ENCODE assay signal across 10 mouse cellular contexts in genomic region chr2:107869304-107869958, GRCm38 (mm10).
DNase-seq lines count a peak whose midpoint lies in the region; ATAC-seq lines count a peak whose summit lies in the region.
"Had no signal": no experiment of that assay in that cellular context is flagged by ENCODE, and none has a peak within 500 bp of the region (broad histone marks: within the 10 kb centered on the region; RNA-seq: fewer than 3 reads in every experiment).

No protein-coding gene starts in this region.

- H3K27ac ChIP-seq in heart, embryonic 10.5 days, result no peak overlapping the region
- H3K27ac ChIP-seq in hindbrain, embryonic 16.5 days (ENCODE audit: low read depth, low read length), result no peak overlapping the region
- H3K27ac ChIP-seq: embryonic facial prominence, embryonic 13.5 days had no signal

- no peak overlapping the region for H3K4me3 ChIP-seq in heart, embryonic 10.5 days
- H3K4me3 ChIP-seq in hindbrain, embryonic 16.5 days (ENCODE audit: low read length), result no peak overlapping the region
- H3K4me3 ChIP-seq: embryonic facial prominence, embryonic 13.5 days had no signal

- ATAC-seq in hindbrain, embryonic 16.5 days, result peak; percentile 94
- ATAC-seq in monocyte, adult 5-6 weeks (replicated peaks; ENCODE audit: insufficient number of reproducible peaks, low FRiP score, low TSS enrichment, poor library complexity, severe bottlenecking), result no peak

- H3K4me1 ChIP-seq in heart, embryonic 10.5 days, result no peaks in the 10 kb centered on the region
- no peaks in the 10 kb centered on the region for H3K4me1 ChIP-seq in hindbrain, embryonic 16.5 days (ENCODE audit: control insufficient read depth, insufficient read depth, low read depth, low read length)
- H3K4me1 ChIP-seq: embryonic facial prominence, embryonic 13.5 days had no signal

- DNase-seq in heart, adult 8-10 months (ENCODE audit: low spot score), result peak; percentile 4
- DNase-seq in heart, embryonic 10.5 days (ENCODE audit: low spot score), result no peak
- DNase-seq in right cerebral cortex, postnatal 10 days (ENCODE audit: low spot score in 2 of 2), result peak; percentile 51 to 52
- DNase-seq in right cerebral cortex, postnatal 25 days, result no peak
- DNase-seq in gastrocnemius, adult 8-10 months (ENCODE audit: low spot score in 2 of 2), result no peak
- no peak for DNase-seq in thymus, postnatal 0 days (ENCODE audit: low spot score)

- no peaks in the 10 kb centered on the region for H3K36me3 ChIP-seq in heart, embryonic 10.5 days
- H3K36me3 ChIP-seq in hindbrain, embryonic 16.5 days (ENCODE audit: control insufficient read depth, insufficient read depth, low read length), result no peaks in the 10 kb centered on the region
- H3K36me3 ChIP-seq: embryonic facial prominence, embryonic 13.5 days; G1E had no signal

- H3K4me2 ChIP-seq in hindbrain, embryonic 16.5 days (ENCODE audit: low read length), result no peak overlapping the region
- H3K4me2 ChIP-seq: embryonic facial prominence, embryonic 13.5 days had no signal

- no peak overlapping the region for H3K9ac ChIP-seq in hindbrain, embryonic 16.5 days (ENCODE audit: low read depth, low read length)
- H3K9ac ChIP-seq: embryonic facial prominence, embryonic 13.5 days had no signal

- H3K9me3 ChIP-seq in heart, embryonic 10.5 days, result no peaks in the 10 kb centered on the region
- no peaks in the 10 kb centered on the region for H3K9me3 ChIP-seq in hindbrain, embryonic 16.5 days (ENCODE audit: control insufficient read depth, low read length)
- H3K9me3 ChIP-seq: embryonic facial prominence, embryonic 13.5 days; G1E had no signal

- 51% methylated on average over 3 of the region's 3 CpGs for WGBS in heart, embryonic 10.5 days
- 57% methylated on average over 3 of the region's 3 CpGs for WGBS in hindbrain, embryonic 16.5 days

- H3K27me3 ChIP-seq in heart, embryonic 10.5 days (ENCODE audit: insufficient read depth, poor library complexity, severe bottlenecking), result no peaks in the 10 kb centered on the region
- no peaks in the 10 kb centered on the region for H3K27me3 ChIP-seq in hindbrain, embryonic 16.5 days (replicated peaks; ENCODE audit: control insufficient read depth, insufficient read depth, low read length)
- H3K27me3 ChIP-seq: embryonic facial prominence, embryonic 13.5 days had no signal

Comparison
In these comparisons a context has a peak if more than half of its experiments do, and no peak if none do; other contexts are left out.
1. DNase-seq: peak in heart, adult 8-10 months (single experiment) and right cerebral cortex, postnatal 10 days (2 of 2); none in heart, embryonic 10.5 days (single experiment), right cerebral cortex, postnatal 25 days (single experiment), gastrocnemius, adult 8-10 months (0 of 2) and thymus, postnatal 0 days (single experiment).